Mouse (Mus musculus): ENCODE results near the gene Gpr146. TPM values are rescaled to one million over a fixed set of nuclear protein-coding genes. Genes with fewer than 3 reads are reported as not detected.
"Not testable (repeated sequence)": the region's sequence is repeated elsewhere in the genome, so short reads cannot be mapped to it uniquely, and the experiment has no call there.

The Gpr146 gene
- total RNA-seq, 2 experiments from 2014 or later: 12.0 to 13.2 TPM

- peak; percentile 50 for DNase-seq
Measured at GRCm38 (mm10) chr5:139381586-139382513, 4.4 kb downstream of the Gpr146 start.

GRCm38 (mm10) chr5:139382760-139383159, 5.3 kb downstream of the Gpr146 start:
- DNase-seq: peak; percentile 43

- no peak for DNase-seq
Measured at GRCm38 (mm10) chr5:139383234-139383633, 5.7 kb downstream of the Gpr146 start.

GRCm38 (mm10) chr5:139384531-139384930, 7.0 kb downstream of the Gpr146 start:
- DNase-seq: peak; percentile 71

- DNase-seq: no peak
Measured at GRCm38 (mm10) chr5:139386047-139386446, 8.6 kb downstream of the Gpr146 start.

- no peak for DNase-seq
Measured at GRCm38 (mm10) chr5:139387329-139388194, 10.1 kb downstream of the Gpr146 start.

- no peak for DNase-seq
Measured at GRCm38 (mm10) chr5:139388195-139388570, 10.7 kb downstream of the Gpr146 start.

- no peak for DNase-seq
Measured at GRCm38 (mm10) chr5:139388694-139389675, 11.5 kb downstream of the Gpr146 start.

- peak; percentile 79 for DNase-seq
Measured at GRCm38 (mm10) chr5:139389676-139390061, 12.2 kb downstream of the Gpr146 start.

- DNase-seq: not testable (repeated sequence)
Measured at GRCm38 (mm10) chr5:139390324-139391119, 13.0 kb downstream of the Gpr146 start.

- no peak for DNase-seq
Measured at GRCm38 (mm10) chr5:139391309-139391990, 14.0 kb downstream of the Gpr146 start.

- no peak for DNase-seq
Measured at GRCm38 (mm10) chr5:139392219-139393196, 15.0 kb downstream of the Gpr146 start.

- DNase-seq: no peak
Measured at GRCm38 (mm10) chr5:139393197-139393588, 15.7 kb downstream of the Gpr146 start.

- no peak for DNase-seq
Measured at GRCm38 (mm10) chr5:139394399-139394798, 16.9 kb downstream of the Gpr146 start.

GRCm38 (mm10) chr5:139395528-139395927, 18.0 kb downstream of the Gpr146 start:
- DNase-seq: no peak

- DNase-seq: no peak
Measured at GRCm38 (mm10) chr5:139397359-139397916, 19.9 kb downstream of the Gpr146 start.

GRCm38 (mm10) chr5:139397959-139398753, 20.7 kb downstream of the Gpr146 start:
- DNase-seq: peak; percentile 94

- DNase-seq: no peak
Measured at GRCm38 (mm10) chr5:139398786-139399185, 21.3 kb downstream of the Gpr146 start.

All from adrenal gland, postnatal 10 days (tissue).